Mouse (Mus musculus) erythroblast, adult 5-6 weeks (primary cell): ENCODE data around the gene Pik3r2. TPM values are rescaled to one million over a fixed set of nuclear protein-coding genes. Genes with fewer than 3 reads are reported as not detected.

Experiments used
- ATAC-seq: replicated peaks from 2 replicates; pipeline ENCODE4 v1.8.0; 2016; ENCODE audit warnings: moderate number of reproducible peaks, mild to moderate bottlenecking, moderate TSS enrichment, inconsistent platforms; ENCODE audit not compliant: poor library complexity, low FRiP score, severe bottlenecking
- total RNA-seq, 2 experiments: library from RNA; stranded (forward) in 1 of 2; stranded (reverse) in 1 of 2; fragments of 150-400 nt in 1 of 2; fragments of 200-764, 138-1000 nt in 1 of 2; gene quantifications; 2 replicates each; pipeline versions ENCODE4 v1.2.3 to v1.2.4; 2015 to 2017; ENCODE audit warnings: low replicate concordance in 2 of 2

The Pik3r2 gene
- total RNA-seq, 2 experiments from 2014 or later: 4.8 to 6.3 TPM

DNA sequence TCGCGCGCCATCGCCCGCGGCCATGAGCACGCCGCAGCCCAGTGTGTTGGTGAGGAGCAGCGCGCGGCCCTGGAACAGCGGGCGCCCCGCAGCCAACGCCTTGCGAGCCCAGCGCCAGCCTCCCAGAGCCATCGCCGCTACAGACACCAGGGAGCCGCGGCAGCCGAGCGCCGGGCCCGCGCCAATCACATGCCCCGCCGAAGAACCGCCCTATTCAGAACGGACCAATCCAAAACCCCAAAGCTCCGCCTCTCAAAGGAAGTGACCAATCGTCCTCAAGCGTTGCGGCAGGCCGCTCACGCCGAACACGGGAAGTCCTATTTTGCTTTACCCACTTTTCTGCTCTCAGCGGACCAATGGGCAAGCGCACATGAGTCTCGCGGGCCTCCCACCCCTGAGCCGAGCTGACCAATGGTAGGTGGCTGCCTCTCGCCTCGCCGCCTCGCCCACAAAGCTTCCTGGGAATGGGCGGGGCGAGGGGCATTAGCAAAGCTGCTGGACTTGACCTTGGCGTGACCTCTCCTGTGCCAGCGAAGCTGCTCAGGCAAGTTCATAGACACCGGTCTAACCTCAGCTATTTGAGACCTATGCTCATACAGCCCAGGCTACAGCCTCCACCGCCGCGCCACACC lies 15.6 kb downstream of the Pik3r2 start, which contains the start of gene Mpv17l2:
Gene Mpv17l2 (minus strand): TSS at position 172 of the 632 bp plus-strand sequence.
- peak; percentile 79 for ATAC-seq

DNA sequence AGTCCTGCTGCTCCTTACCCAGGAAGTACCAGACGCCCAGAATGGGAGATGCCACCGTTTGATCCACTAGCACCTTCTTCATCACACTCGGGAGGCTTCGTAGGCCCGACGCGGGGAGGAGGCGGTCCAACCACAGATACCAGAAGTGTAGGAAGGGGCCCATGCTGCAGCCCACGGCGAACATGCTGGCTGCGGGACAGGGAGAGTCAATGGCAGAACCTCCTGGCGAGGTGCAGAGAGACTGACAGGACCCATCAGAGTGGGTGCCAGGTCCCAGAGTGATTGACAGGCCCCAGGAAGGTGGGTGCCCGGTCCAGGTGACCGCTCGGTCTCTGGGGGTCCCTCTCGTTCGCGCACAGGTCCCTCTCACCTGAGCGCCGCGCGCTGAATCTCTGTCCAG lies 16.2 kb downstream of the Pik3r2 start:
- ATAC-seq: no peak

DNA sequence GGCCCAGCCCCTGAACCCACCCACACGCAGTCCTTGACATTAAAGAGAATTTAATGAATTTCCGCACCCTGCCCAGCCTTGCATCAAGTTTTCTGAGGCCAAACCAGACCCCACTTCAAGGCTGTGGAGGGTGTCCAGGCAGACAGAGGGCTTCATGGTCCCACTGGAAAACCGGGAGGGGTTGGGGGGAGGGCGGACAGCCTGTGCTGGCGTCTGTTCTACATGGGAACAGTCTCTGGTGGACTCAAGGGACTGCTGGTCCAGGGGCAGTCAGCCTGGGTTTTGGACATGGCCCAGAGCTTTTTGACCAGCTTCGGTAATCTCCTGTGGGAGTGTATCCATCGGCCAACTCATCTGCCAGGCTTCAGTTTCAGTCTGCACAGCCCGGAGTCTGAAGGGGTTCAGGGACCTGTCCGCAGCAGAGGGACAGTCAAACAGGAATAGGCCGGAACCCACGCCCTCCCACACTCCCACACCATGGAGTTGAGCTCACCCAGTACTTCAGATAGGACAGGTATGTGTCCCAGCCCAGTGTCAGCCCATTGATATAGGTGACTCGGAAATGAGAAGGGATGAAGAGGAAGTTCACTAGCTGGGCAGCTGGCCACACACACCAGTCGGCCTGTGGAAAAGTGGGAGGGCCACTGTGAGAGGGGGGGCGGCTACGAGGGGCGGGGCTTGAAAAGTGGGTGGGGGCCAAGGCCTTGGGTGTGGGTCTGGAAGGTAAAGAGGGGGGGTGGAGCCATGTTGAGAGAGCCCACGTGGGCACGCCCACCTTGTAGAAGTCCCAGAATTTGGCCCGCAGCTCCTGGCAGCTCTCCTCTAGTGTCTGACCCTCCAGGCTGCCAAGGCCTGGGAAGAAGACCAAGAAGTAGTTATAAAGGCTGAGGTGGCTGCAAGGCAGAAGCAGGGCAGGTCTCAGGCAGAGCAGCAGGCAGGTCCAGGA lies 17.6 kb downstream of the Pik3r2 start:
- no peak for ATAC-seq

DNA sequence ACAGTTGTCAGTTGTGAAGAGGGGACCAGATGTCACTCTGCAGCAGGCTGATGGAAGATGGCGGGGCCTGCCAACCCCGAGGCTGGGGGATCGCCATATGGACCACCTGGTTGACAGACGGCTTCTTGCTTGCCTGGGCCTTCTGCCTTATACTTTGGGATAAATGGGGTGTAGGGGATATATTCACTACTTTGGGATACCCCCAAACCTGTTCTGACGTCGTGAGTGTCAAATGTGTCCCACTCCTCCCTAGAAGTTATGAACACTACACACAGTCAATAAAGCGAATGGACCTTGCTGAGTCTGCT lies 18.3 kb downstream of the Pik3r2 start:
- ATAC-seq: no peak

DNA sequence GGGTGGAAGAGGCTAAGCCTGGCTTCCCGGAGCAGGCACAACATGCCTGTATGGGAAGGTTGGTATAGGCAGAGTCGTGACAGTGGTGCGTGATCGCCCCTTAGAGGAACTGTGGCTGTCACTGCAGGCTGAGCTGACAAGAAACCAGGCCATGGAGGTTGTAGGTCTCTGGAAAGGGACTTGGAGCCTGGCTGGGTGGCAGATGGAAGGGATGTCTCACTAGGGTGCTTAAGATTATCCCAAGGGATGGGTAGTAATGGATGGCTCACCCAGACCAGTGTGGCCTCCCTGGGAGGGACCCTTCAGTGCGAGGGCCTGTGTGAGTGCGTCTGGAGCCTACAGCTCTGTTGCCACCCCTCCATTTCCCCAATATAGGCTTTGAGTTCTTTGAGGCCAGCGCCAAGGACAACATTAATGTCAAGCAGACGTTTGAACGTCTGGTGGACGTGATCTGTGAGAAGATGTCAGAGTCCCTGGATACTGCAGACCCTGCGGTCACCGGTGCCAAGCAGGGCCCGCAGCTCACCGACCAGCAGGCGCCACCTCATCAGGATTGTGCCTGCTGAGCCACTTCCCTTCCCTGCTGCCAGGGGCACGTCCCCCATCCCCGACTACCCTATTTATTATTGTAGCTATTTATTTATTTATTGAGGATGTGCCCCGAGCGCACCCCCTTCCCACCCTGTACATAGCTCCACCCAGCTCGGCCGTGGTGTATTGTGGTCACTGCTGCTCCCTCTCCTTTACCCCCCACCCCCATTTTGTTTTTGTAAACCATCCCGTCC lies 18.8 kb downstream of the Pik3r2 start:
- ATAC-seq: no peak

DNA sequence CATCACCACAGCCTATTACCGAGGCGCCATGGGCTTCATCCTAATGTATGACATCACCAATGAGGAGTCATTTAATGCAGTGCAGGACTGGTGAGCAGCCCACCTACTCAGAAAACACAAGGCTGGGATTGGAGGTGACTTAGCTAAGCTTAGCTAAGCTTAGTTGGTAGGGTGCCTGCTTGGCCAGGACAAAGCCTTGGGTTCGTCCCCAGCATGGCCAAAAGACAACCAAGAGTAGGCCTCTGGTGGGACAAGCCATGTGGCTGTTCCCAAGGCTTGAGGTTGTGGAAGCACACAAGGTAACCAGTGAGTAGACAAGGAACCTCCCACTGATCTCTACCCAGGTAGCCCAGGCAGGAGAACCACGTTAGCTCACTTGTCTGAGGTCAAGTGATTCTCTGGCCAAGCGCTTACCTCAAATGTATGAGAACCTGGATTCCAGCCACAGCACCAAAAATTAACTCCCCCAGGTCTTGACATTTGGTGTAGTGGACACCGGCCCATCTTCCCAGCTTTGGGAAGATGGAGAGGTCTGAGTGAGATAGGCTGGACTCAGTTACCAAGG lies 20.0 kb downstream of the Pik3r2 start:
- ATAC-seq: no peak

DNA sequence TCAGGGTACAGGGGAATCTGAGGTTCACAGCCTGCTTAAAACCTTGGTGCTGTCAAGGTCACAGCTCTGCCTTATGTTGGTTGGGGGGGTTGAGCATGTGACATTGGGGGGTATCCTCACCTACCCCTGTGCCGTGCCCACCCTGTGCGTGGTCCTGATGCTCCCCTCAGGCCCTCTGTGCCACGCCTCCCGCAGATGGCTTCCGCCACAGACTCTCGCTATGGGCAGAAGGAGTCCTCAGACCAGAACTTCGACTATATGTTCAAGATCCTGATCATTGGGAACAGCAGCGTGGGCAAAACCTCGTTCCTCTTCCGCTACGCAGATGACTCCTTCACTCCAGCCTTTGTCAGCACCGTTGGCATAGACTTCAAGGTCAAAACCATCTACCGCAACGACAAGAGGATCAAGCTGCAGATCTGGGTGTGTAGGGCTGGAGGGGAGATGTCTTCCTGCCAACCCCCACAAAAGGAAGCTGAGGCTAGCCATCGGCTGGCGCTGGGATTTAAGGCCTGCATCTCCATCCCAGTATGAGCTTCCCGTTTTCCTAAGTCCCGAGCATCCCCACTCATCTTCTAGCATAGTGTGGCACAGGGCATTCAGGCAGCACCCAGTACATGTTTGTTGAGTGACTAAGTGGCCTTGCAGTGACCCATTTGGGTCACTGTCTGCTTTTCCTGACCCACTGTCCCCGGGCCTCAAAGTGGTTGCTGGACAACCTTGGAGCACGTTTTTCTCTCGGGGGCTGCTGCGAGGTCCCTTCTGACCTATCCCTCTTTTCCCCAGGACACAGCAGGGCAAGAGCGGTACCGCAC lies 20.6 kb downstream of the Pik3r2 start:
- ATAC-seq: no peak

DNA sequence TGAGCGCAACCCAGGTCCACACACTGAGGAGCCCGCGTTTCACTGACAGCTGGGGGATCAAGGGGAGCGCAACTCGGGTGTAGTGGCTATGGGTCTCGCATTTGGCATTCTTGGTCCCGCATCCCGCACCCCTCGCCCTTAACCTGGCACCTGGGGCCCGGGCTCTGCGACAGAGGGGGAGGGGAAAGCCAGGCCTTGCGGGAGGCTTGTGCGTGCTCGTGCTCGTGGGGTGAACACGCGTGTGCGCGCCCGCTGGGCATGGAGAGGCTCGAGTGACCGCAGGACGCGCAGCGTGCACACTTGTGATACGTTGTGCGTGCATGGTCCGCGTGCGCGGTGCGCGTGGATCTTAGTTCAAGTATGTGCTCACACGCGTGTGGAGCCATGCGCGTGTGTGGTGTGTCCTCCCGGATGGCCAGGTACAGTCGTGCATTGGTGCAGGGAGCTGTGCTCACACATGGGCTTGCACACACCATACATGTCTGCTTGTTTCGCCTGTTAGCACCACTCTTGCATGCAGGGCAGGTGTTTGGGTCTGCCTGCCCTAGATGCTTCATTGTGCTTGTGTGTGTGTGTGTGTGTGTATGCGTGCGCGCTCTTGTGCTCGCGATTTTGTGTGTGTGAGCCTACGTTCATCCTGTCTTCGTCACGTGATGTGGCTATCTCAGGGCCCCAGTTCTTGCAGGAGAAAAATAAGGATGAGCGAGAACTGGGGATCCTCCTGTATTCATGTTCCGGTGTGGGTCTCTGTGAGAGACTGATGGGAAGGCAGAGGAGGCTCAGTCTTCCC lies 21.4 kb downstream of the Pik3r2 start:
- peak; percentile 26; the same call in 1 of the 2 replicates for ATAC-seq

DNA sequence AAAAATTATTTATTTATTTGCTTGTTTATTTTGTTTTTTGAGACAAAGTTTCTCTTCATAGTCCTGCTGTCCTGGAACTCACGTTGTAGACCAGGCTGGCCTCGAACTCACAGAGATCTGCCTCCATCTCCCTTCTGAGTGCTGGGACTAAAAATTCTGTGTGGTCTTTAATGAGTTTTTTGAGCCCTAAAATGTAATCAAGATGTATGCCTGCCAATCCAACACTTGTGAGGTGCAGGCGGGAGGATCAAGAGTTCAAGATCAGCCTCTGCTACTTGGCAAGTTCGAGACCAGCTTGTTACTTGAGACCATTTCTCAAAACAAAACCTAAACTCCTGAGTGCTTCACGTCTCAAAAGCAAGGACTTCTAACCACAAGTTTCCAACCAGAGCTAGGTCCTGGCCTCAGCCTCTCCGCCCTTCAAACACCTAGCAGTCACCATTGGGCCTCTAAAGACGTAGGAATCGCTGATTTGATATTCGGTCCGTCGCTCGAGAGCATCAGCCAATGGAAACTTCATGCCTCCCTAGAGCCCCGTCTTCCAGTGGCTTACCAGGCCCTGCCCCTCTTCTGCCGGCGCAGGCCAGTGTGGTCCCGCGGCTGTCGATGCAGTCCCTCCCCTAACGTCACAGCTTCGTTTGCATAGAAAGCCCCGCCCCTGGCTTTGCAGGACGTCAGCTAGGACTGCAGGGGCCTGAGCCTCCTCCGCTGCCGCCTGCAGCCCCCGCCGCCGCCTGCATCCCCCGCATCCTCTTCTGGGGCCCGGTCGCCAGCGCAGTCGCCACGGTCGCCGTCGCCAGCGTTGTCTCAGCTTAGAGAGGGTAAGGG lies 22.3 kb downstream of the Pik3r2 start, which contains the start of gene Rab3a:
Gene Rab3a (plus strand): TSS at position 637 of the 828 bp plus-strand sequence.
- ATAC-seq: peak; percentile 91

DNA sequence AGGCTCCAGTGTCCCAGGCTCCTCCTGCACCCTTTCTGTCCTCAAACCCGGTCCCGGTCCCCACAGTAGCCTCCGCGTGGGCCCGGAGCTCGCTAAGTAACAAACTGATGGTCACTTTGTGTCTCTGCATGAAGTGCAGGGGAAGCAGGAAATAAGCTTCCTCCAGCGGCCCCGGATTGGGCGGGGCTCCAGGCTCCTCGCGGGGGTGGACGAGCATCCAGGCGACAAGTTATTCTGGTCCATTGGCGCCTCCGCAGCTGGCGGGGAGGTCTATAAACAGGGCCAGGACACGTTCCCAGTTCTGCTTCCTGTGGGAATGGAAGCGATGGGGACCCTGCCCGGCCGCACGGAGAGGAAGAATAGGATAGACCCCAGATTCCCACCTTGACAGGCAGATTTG lies 23.4 kb downstream of the Pik3r2 start:
- no peak for ATAC-seq

DNA sequence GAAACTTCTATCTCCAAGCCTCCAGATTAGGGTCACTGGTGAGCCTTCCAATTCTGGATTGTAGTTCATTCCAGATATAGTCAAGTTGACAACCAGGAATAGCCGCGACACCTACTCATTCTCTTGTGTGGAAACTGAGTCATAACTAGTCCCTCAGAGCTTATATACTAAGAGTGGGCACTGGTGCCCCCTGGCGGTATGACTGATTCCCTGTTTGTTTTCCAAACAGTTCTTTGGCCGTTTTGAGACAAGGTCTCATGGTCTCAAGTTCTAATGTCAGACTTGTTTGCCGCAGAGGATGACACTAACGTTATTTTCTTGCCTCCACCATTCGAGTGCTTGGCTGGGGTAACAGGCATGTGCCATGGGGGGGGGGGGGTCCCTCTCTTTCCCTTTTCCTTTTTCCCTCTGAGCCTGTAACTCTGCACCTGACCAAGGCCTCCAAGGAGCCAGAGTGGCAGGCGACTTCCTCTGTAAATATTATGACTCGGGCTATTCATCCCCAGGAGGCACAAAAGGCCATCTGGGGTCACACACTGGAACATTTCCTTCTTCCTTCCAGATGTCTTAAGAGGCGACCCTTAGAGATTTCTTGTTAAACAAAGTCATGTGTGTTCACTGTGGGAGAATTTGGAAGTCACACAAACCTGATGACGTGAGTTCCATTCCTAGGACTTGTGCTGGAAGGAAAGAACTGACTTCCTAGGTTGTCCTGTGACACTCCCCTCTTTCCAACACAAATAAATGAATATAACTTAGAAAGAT lies 24.3 kb downstream of the Pik3r2 start:
- no peak for ATAC-seq

DNA sequence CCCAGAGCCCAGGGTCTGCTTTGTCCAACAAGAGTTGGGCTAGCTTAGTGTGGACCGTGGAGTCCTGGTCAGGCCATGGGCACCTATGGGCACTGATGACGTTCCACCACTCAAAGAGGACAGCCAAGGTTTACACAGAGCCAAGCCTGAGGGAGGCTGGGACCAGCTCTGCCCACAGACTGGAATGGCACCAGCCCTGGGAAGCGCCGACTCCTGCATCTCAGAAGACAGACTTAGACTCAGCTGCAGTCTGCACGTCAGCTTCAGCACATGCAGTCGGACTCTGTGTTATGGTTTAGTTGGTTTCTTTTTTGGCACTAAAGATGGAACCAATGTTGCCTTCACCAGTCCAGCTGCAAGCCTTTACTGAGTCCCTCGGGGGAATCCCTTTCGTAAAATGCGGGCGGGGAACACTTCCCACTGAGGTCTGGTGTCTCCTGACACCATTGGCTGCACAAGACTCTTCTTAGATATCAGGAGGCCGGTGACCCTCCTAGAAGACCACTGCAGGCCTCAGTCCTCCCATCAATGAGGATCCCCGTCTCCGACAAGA lies 26.3 kb downstream of the Pik3r2 start:
- ATAC-seq: no peak

DNA sequence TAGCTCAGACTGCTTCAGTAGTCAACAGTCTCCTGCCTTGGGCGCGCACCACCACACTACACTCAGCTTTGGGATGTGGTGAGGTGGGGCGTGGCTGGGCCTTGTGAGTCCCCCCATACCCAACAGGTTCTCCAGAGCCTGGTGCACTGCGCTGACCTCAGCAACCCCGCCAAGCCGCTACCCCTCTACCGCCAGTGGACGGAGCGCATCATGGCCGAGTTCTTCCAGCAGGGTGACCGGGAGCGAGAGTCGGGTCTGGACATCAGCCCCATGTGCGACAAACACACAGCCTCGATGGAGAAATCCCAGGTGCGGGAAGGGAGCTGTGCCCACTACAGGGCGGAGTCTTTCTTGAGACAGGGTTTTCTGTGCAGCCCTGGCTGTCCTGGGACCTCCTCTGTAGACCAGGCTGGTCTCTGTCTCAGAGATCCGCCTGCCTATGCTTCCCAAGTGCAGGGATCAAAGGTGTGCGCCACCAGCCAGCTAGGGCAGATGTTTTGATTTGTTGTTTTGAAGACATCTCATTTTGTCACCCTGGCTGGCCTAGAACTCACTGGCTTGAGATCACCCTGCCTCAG lies 27.3 kb downstream of the Pik3r2 start:
- 0 out of 2 replicates have a peak, but pooled peaks have one; percentile 3 for ATAC-seq

DNA sequence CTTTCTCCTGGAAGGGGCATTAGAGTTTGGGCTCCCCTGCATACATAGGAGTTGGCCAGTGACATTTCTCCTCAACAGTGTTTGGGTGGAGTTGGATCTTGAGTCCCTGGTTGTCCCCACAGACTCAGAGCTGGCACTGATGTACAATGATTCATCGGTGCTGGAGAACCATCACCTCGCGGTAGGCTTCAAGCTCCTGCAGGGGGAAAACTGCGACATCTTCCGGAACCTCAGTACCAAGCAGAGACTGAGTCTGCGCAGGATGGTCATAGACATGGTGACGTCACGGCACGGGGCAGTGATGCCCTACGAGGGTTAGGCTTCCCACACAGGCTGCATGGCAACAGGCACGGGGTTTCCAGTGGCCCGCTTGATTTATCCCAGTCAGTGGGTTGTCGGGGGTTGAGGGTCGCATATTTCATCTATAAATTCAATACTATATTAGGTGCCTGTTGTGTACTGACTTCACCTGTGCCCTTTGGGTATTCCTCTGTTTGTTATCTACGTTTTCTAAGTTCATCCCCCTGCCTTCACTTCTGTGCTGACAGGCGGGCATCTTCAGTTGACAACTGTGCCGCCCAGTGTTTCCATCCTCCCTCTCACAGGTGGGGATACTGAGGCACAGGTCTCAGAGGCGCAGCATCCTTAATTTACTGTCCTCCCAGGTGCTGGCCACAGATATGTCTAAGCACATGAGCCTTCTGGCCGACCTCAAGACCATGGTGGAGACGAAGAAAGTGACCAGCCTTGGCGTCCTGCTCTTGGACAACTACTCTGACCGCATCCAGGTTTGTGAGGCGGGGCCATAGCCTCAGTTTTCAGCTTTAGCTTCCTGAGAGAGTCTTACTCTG lies 28.0 kb downstream of the Pik3r2 start:
- no peak for ATAC-seq

DNA sequence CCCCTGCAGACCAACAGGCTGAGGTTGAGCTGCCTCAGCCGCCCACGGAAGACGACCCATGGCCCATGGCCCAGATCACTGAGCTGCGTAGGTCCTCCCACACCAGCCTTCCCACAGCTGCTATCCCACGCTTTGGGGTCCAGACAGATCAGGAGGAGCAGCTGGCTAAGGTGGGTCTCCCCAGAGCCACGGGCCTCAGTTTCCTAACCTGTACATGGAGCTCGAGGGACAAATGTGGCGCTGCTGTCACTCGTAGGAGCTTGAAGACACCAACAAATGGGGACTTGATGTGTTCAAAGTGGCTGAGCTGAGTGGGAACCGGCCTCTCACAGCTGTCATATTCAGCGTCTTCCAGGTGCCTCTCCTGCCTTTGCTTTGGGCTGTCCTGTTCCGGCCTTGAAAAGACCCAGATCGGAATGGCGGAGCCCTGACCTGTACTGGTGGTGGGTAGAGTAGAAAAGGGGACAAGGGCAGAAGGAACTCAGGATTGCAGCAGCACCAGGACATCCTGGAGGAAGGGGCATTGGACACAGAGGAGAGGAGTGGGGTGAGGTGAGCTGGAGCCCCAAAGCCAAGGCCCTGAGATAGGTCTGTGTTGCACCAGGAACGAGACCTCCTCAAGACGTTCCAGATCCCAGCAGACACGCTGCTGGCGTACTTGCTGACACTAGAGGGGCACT lies 29.2 kb downstream of the Pik3r2 start:
- ATAC-seq: no peak
